Mouse (Mus musculus): Measurements from ENCODE around the gene Gdpd1. TPM values are rescaled to one million over a fixed set of nuclear protein-coding genes. Genes with fewer than 3 reads are reported as not detected.
"Not testable (repeated sequence)": the region's sequence is repeated elsewhere in the genome, so short reads cannot be mapped to it uniquely, and the experiment has no call there.

Gene Gdpd1
- polyA plus RNA-seq, 1 experiment from 2014 or later: 5.0 TPM

DNA sequence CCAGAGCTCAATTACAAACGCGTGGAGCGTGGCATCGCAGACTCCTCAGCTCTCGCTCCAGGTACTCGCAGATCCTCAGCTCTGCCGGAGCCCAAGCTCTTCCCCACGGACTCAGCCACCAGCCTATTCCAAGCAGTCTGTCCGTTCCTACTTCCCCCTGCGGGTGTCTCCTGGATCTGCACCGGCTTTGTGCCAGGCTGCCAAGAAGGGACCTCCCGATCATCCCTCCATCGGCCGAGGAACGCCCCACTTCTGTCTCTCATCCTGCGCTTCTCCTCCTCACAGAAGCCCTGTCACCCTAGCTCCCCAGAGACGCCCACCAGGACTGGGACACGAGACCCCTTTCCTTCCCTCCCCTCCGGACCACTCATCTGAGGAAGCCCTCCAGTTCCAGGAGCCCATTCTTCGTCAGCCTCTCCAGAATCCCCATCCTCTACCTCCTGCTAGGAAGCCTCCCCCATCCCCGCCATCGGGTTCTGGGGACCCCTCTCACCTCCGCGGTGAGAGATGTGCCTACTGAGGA lies 458 bp downstream of the Gdpd1 start:
- peaks cover 21% of the 10 kb centered on the region for H3K4me1 ChIP-seq (replicated peaks)
- peak overlapping the region; percentile 99 for H3K4me2 ChIP-seq
- WGBS (ENCODE audit: insufficient replicate concordance): 3% methylated on average over 24 of the region's 24 CpGs
- ATAC-seq (ENCODE audit: insufficient read depth): peak; percentile 60
- H3K9ac ChIP-seq: peak overlapping the region; percentile 71
- H3K27ac ChIP-seq (replicated peaks): peak overlapping the region; percentile 48; the same call in 1 of the 2 replicates
- peaks cover 20% of the 10 kb centered on the region for H3K36me3 ChIP-seq (replicated peaks)
- H3K27me3 ChIP-seq: no peaks in the 10 kb centered on the region
- H3K4me3 ChIP-seq (replicated peaks): peak overlapping the region; percentile 66
- no peaks in the 10 kb centered on the region for H3K9me3 ChIP-seq (replicated peaks)

DNA sequence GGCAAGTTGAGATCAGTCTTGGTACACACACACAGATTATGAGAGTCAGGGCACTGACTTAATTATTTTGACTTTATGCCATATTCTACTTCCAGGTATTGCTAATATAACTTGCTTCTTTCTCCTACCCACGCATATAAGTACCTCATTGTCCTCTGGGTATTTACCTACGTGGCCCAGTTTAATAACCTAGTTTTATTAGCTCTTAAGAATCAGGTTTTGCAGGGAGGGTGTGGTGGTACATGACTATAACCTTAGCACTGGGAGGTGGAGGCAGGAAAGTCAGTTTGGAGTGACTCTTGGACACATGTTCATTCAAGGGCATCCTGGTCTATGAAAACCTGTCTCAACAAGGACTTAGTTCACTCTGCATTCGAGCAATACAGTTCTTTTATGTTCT lies 11.8 kb downstream of the Gdpd1 start:
- Histone ChIP-seq H3K9ac (no peak overlapping the region), H3K4me1 (replicated peaks) (0 out of 2 replicates have a peak, but pooled peaks cover 4% of the 10 kb centered on the region), H3K4me3 (replicated peaks) (no peak overlapping the region), H3K27me3 (no peaks in the 10 kb centered on the region), H3K36me3 (replicated peaks) (no peaks in the 10 kb centered on the region), H3K9me3 (replicated peaks) (no peaks in the 10 kb centered on the region), H3K4me2 (no peak overlapping the region), H3K27ac (replicated peaks) (no peak overlapping the region)
- ATAC-seq (ENCODE audit: insufficient read depth): no peak
- WGBS (ENCODE audit: insufficient replicate concordance): 49% methylated on average over 3 of the region's 3 CpGs

DNA sequence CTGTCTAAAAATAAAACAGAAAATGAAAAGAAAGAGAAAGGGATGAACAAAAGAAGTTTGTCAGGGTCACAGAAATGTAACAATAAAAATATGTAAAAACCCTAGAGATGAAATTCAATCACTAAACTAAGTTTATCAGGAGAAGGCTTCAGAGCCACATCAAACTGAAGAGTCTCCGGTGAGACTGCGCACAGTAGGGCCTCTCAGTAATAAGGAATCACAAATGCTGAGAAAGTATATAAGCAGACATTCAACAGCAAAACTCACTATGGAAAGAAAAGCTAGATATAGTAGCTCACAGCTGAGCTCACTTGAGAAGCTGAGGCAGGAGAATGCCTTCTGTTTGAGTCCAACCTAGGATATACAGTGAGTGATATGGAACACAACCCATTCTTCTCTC lies 13.5 kb downstream of the Gdpd1 start:
- Histone ChIP-seq H3K4me2 (no peak overlapping the region), H3K4me1 (replicated peaks) (peaks cover 16% of the 10 kb centered on the region), H3K4me3 (replicated peaks) (no peak overlapping the region), H3K9ac (no peak overlapping the region), H3K27ac (replicated peaks) (no peak overlapping the region), H3K36me3 (replicated peaks) (no peaks in the 10 kb centered on the region), H3K9me3 (replicated peaks) (no peaks in the 10 kb centered on the region), H3K27me3 (no peaks in the 10 kb centered on the region)
- no peak for ATAC-seq (ENCODE audit: insufficient read depth)
- 88% methylated on average over 2 of the region's 2 CpGs for WGBS (ENCODE audit: insufficient replicate concordance)

DNA sequence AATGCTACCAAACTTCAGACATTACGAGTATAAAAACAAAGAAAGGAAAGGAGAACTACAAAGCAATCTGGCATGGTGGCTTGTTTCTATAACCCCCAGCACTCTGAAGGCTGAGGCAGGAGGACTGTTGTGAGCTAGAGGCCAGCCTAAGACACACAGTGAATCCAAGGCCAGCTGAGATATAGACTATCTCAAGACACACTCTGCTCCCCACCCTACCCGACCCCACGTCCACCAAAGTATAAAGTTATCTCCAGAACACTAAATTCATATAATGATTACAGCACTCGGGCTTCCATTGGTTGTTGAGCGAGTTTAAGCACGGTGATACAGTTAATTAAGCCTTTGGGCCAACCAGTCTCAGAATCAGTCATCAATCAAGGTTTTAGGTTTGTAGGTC lies 17.6 kb downstream of the Gdpd1 start:
- H3K27ac ChIP-seq (replicated peaks): peak overlapping the region; percentile 55
- peak; percentile 88 for ATAC-seq (ENCODE audit: insufficient read depth)

DNA sequence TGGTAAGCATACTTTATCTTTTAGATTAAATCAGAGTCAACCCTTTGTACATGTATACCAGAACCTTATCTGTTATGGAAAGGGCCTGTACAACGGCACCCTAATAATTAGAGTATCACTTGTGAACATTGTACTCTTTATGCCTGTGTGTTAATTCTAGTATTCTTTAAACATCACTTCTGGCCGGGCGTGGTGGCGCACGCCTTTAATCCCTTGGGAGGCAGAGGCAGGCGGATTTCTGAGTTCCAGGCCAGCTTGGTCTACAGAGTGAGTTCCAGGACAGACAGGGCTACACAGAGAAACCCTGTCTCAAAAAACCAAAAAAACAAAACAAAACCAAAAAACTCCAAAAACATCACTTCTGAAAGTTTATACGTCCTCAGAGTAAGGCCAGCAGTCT lies 25.0 kb downstream of the Gdpd1 start:
- H3K4me2 ChIP-seq; ATAC-seq (ENCODE audit: insufficient read depth); H3K4me3 ChIP-seq (replicated peaks); H3K27me3 ChIP-seq; H3K36me3 ChIP-seq (replicated peaks); H3K9ac ChIP-seq; H3K4me1 ChIP-seq (replicated peaks); H3K27ac ChIP-seq (replicated peaks); H3K9me3 ChIP-seq (replicated peaks): not testable (repeated sequence)
- WGBS (ENCODE audit: insufficient replicate concordance): 84% methylated on average over 7 of the region's 7 CpGs

More for the DNA sequence above, 17.6 kb downstream of the Gdpd1 start:
- Histone ChIP-seq H3K4me2 (peak overlapping the region; percentile 39), H3K27me3 (no peaks in the 10 kb centered on the region), H3K36me3 (replicated peaks) (no peaks in the 10 kb centered on the region), H3K9me3 (replicated peaks) (no peaks in the 10 kb centered on the region), H3K4me3 (replicated peaks) (no peak overlapping the region), H3K4me1 (replicated peaks) (peaks cover 16% of the 10 kb centered on the region), H3K9ac (no peak overlapping the region)
- 30% methylated on average over 6 of the region's 6 CpGs for WGBS (ENCODE audit: insufficient replicate concordance)

DNA sequence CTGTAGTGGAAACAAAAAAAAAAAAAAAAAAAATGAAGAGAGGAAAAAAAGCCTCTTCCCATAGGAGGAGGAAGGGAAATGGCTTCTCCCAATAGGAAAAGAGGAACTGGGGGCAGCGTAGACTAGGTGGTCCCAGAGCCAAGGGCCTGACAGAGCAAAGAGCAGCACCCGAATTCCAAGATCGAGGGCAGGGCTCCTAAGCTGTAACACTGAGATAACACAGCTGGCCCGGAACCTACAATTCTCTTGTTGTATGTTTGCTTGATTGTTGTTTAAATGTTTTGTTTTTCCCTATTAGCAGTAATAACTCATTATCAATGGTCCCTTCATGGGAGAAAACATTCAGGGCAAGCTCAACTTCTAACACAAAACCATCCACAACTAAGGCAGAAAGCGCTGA lies 26.9 kb downstream of the Gdpd1 start:
- H3K27ac ChIP-seq (replicated peaks): no peak overlapping the region
- H3K36me3 ChIP-seq (replicated peaks): no peaks in the 10 kb centered on the region
- H3K27me3 ChIP-seq: no peaks in the 10 kb centered on the region
- 51% methylated on average over 5 of the region's 5 CpGs for WGBS (ENCODE audit: insufficient replicate concordance)
- H3K4me1 ChIP-seq (replicated peaks): peaks cover 6% of the 10 kb centered on the region; the same call in 1 of the 2 replicates
- H3K9ac ChIP-seq: no peak overlapping the region
- no peak for ATAC-seq (ENCODE audit: insufficient read depth)
- H3K9me3 ChIP-seq (replicated peaks): no peaks in the 10 kb centered on the region
- no peak overlapping the region for H3K4me3 ChIP-seq (replicated peaks)
- H3K4me2 ChIP-seq: no peak overlapping the region

DNA sequence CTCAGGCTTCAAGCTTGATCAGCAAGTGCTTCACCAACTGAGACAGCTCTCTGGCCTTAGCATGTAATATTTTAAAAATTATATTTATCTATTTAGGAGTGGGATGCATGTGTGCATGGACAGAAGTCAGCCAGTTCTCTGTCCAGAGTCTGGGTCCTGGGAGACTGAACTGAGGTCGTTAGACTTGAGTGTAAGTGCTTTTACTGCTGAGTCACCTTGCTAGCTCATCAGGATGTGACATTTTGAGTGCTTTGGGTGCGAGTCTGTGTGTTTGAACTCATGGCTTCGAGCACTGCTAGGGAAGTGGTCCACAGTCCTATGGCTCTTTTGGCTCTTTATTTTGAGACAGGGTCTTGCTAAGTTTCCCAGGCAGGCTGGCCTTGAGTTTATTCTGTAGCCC lies 30.8 kb downstream of the Gdpd1 start:
- Histone ChIP-seq H3K27ac (replicated peaks) (no peak overlapping the region), H3K9ac (no peak overlapping the region), H3K27me3 (no peaks in the 10 kb centered on the region), H3K4me3 (replicated peaks) (no peak overlapping the region), H3K36me3 (replicated peaks) (no peaks in the 10 kb centered on the region), H3K4me1 (replicated peaks) (peaks cover 6% of the 10 kb centered on the region; the same call in 1 of the 2 replicates), H3K4me2 (no peak overlapping the region), H3K9me3 (replicated peaks) (no peaks in the 10 kb centered on the region)
- no peak for ATAC-seq (ENCODE audit: insufficient read depth)
- 57% methylated on average over 3 of the region's 3 CpGs for WGBS (ENCODE audit: insufficient replicate concordance)

DNA sequence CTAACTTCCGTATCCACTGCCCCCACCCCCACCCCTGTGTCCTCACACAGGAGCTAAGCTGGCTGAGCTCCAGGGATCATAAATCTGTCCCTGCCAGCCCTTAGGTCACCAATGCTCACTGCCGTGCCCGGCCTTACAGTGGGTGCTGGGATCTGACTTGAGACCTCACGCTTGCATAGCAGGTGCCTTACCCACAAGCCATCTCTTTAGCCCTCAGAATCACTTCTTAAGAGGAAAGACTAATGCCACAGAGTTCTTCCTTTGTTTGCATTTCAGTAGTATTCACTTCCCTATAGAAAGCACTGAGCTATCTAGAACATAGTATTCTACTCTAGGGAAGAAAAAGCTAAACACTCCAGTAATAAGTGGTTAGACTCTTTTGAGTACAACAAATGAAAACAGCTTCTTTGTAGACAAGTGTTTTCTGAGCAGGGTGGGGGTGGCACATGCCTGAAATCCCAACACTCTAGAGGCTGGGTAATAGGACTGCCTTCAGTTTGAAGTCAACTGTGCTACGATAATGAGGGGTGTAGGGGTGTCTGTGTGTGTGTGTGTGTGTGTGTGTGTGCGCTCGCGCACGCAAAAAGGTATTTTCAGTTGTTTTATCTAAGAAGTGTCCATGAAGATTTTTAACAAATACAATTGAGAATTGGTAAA lies 34.4 kb downstream of the Gdpd1 start:
- Histone ChIP-seq H3K9me3 (replicated peaks) (no peaks in the 10 kb centered on the region), H3K4me3 (replicated peaks) (no peak overlapping the region), H3K27ac (replicated peaks) (no peak overlapping the region), H3K36me3 (replicated peaks) (no peaks in the 10 kb centered on the region), H3K4me1 (replicated peaks) (0 out of 2 replicates have a peak, but pooled peaks cover 3% of the 10 kb centered on the region), H3K27me3 (no peaks in the 10 kb centered on the region), H3K4me2 (no peak overlapping the region), H3K9ac (no peak overlapping the region)
- 73% methylated on average over 9 of the region's 9 CpGs for WGBS (ENCODE audit: insufficient replicate concordance)
- no peak for ATAC-seq (ENCODE audit: insufficient read depth)

DNA sequence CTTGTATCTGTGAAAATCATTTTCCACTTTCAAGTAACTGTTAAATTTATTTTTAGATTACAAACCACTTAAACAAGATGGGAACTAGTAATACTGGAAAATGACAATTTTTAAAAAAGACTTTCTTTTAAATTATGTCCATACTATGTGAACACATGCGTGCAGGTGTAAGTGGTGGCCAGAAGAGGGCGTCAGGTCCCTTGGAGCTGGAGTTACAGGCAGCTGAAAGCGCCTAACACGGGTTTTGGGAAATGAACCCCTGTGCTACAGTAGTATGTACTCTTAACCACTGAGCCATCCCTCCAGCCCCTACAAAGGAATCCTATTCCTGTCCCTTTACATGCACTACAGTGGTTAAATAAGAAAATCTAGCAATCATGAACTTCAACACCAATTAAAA lies 37.7 kb downstream of the Gdpd1 start:
- no peak overlapping the region for H3K4me2 ChIP-seq

DNA sequence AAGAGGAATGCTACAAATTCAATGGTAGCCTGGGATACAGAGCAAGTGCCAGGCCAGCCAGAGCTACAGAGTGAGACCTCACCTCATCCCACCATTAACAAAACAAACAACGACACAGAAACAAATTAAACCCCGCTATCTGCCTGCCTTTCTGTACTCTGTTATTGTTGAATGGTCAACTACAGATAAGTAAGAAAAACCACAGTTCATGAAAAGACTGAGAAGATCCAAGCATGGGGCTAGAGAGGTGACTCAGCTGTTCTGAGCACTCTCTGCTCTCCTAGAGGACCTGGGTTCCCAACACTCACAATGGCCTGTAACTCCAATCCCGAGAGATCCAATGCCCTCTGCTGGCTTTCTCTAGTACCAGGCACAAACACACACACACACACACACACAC lies 45.6 kb downstream of the Gdpd1 start:
- no peak for ATAC-seq (ENCODE audit: insufficient read depth)
- Histone ChIP-seq H3K27me3 (no peaks in the 10 kb centered on the region), H3K9me3 (replicated peaks) (no peaks in the 10 kb centered on the region), H3K36me3 (replicated peaks) (no peaks in the 10 kb centered on the region), H3K27ac (replicated peaks) (no peak overlapping the region), H3K4me3 (replicated peaks) (no peak overlapping the region), H3K4me1 (replicated peaks) (no peaks in the 10 kb centered on the region), H3K9ac (no peak overlapping the region), H3K4me2 (no peak overlapping the region)
- WGBS (ENCODE audit: insufficient replicate concordance): 27% methylated on average over 3 of the region's 3 CpGs

More for the DNA sequence above, 37.7 kb downstream of the Gdpd1 start:
- 50% methylated on average over 4 of the region's 4 CpGs for WGBS (ENCODE audit: insufficient replicate concordance)
- Histone ChIP-seq H3K4me3 (replicated peaks) (no peak overlapping the region), H3K27ac (replicated peaks) (no peak overlapping the region), H3K9ac (no peak overlapping the region), H3K27me3 (no peaks in the 10 kb centered on the region), H3K9me3 (replicated peaks) (no peaks in the 10 kb centered on the region), H3K36me3 (replicated peaks) (no peaks in the 10 kb centered on the region), H3K4me1 (replicated peaks) (no peaks in the 10 kb centered on the region)
- no peak for ATAC-seq (ENCODE audit: insufficient read depth)

DNA sequence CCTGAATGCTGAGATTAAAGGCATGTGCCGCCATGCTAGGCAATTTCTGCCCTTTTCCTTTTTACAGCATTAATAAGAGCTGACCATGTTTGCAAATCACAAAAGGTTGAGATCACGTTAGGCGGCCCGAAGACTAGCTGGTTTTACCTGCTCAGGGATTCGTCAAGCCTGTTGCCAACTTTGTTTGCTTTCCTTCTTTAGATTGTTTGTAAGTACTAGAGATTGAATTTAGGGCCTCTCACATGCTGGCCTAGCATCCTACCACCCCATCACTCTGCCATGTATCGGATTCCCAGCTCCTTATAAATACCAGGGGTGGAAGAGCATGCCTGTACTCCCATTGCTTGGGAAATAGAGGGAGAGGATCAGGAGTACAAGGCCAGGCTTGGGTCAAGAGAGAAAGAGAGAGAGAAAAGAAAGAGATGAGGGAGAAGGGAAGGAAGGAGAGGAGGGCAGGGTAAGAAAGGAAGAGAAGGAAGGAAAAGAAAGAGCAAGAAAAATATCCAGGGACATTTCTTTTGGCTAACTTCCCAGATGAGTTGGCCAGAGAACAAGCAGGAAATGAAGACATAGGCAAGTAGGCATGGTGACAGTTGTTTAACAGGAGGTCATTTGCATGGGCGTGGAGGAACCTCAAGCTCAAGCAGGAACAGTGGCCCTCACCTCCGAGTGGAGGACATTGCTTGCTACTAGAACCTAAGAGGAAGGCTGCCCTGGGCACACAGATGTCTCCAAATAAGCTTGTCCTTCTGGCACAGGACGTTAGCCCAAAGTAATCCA lies 47.6 kb downstream of the Gdpd1 start:
- Histone ChIP-seq H3K4me2 (no peak overlapping the region), H3K27ac (replicated peaks) (0 out of 2 replicates have a peak overlapping the region, but pooled peaks have one; percentile 19), H3K9ac (no peak overlapping the region), H3K36me3 (replicated peaks) (no peaks in the 10 kb centered on the region), H3K4me1 (replicated peaks) (no peaks in the 10 kb centered on the region), H3K4me3 (replicated peaks) (no peak overlapping the region), H3K9me3 (replicated peaks) (no peaks in the 10 kb centered on the region), H3K27me3 (no peaks in the 10 kb centered on the region)
- ATAC-seq (ENCODE audit: insufficient read depth): no peak
- 59% methylated on average over 9 of the region's 9 CpGs for WGBS (ENCODE audit: insufficient replicate concordance)

Measured in liver, embryonic 15.5 days (tissue).